Mouse (Mus musculus) monocyte, adult 5-6 weeks (primary cell): Measurements from ENCODE around the gene Galnt2. TPM values are rescaled to one million over a fixed set of nuclear protein-coding genes. Genes with fewer than 3 reads are reported as not detected.

Source experiments
- ATAC-seq: fragments of 153-309, 156-312 bp; replicated peaks from 2 replicates; pipeline ENCODE4 v1.8.0; 2017; ENCODE audit warnings: mild to moderate bottlenecking; ENCODE audit not compliant: low TSS enrichment, insufficient number of reproducible peaks, severe bottlenecking, poor library complexity, low FRiP score
- total RNA-seq: library from RNA; stranded (forward); fragments of 200-1000, 200-491, 200-594 nt; gene quantifications from 3 replicates; pipeline ENCODE4 v1.2.3, GENCODE M21; 2017

Galnt2 gene
- total RNA-seq, 1 experiment from 2014 or later = 39.5 TPM

- no peak for ATAC-seq
Observed at GRCm38 (mm10) chr8:124379289-124379688, 148.1 kb downstream of the Galnt2 start.

- ATAC-seq = no peak
Observed at GRCm38 (mm10) chr8:124382235-124382634, 151.0 kb downstream of the Galnt2 start.

- ATAC-seq = no peak
Observed at GRCm38 (mm10) chr8:124384336-124384735, 153.1 kb downstream of the Galnt2 start.

- no peak for ATAC-seq
Observed at GRCm38 (mm10) chr8:124386225-124386899, 155.2 kb downstream of the Galnt2 start.

- ATAC-seq = no peak
Observed at GRCm38 (mm10) chr8:124389495-124389894, 158.3 kb downstream of the Galnt2 start.

- ATAC-seq = no peak
Observed at GRCm38 (mm10) chr8:124391191-124391590, 160.0 kb downstream of the Galnt2 start.

GRCm38 (mm10) chr8:124392271-124393012 is 161.3 kb downstream of the Galnt2 start:
- no peak for ATAC-seq

GRCm38 (mm10) chr8:124393013-124393412 is 161.8 kb downstream of the Galnt2 start:
- no peak for ATAC-seq

- ATAC-seq = no peak
Observed at GRCm38 (mm10) chr8:124393927-124394326, 162.7 kb downstream of the Galnt2 start.

- no peak for ATAC-seq
Observed at GRCm38 (mm10) chr8:124394951-124395350, 163.8 kb downstream of the Galnt2 start.

Other genes with a start within 250 kb of the Galnt2 start
- gene Abcb10, start 248.3 kb upstream of the Galnt2 start, total RNA-seq = 6.3 to 7.8 TPM (median 7.2 TPM) in 3 replicates
- 20.4 to 25.8 TPM (median 24.3 TPM) in 3 replicates for gene Taf5l, start 210.0 kb upstream of the Galnt2 start, total RNA-seq
- gene Urb2, start 209.9 kb upstream of the Galnt2 start, total RNA-seq = 5.7 to 7.1 TPM (median 6.0 TPM) in 3 replicates
- not detected in 3 replicates for gene Pgbd5, start 208.3 kb downstream of the Galnt2 start, total RNA-seq